Mouse (Mus musculus) thymus, postnatal 25 days (tissue): Measurements from ENCODE around the gene B4galnt3.
A peak's percentile ranks its signal among the peaks of the same experiment; 100 is the strongest.

Source experiments
- DNase-seq: peaks from one replicate; pipeline ENCODE4 v3.0.0; 2022

Gene B4galnt3

GRCm38 (mm10) chr6:120211536-120211935 lies 82.8 kb downstream of the B4galnt3 start:
- DNase-seq, result no peak

GRCm38 (mm10) chr6:120206586-120206985 lies 87.8 kb downstream of the B4galnt3 start:
- DNase-seq, result no peak

- no peak for DNase-seq
These were observed 92.0 kb downstream of the B4galnt3 start for GRCm38 (mm10) chr6:120202406-120202805.

GRCm38 (mm10) chr6:120201956-120202355 lies 92.4 kb downstream of the B4galnt3 start:
- no peak for DNase-seq

GRCm38 (mm10) chr6:120199638-120200394 lies 94.5 kb downstream of the B4galnt3 start:
- DNase-seq, result peak; percentile 59

GRCm38 (mm10) chr6:120197964-120198363 lies 96.4 kb downstream of the B4galnt3 start:
- peak; percentile 88 for DNase-seq

GRCm38 (mm10) chr6:120196837-120197236 lies 97.5 kb downstream of the B4galnt3 start:
- DNase-seq, result peak; percentile 54

GRCm38 (mm10) chr6:120194963-120195362 lies 99.4 kb downstream of the B4galnt3 start:
- no peak for DNase-seq

- no peak for DNase-seq
These were observed 100.1 kb downstream of the B4galnt3 start for GRCm38 (mm10) chr6:120194305-120194704.

GRCm38 (mm10) chr6:120193793-120194192 lies 100.6 kb downstream of the B4galnt3 start:
- DNase-seq, result no peak

- DNase-seq, result peak; percentile 91
These were observed 101.2 kb downstream of the B4galnt3 start for GRCm38 (mm10) chr6:120193174-120193573.

- DNase-seq, result no peak
These were observed 102.0 kb downstream of the B4galnt3 start for GRCm38 (mm10) chr6:120192211-120192870.

GRCm38 (mm10) chr6:120191396-120192170 lies 102.8 kb downstream of the B4galnt3 start:
- DNase-seq, result no peak

- no peak for DNase-seq
These were observed 103.4 kb downstream of the B4galnt3 start for GRCm38 (mm10) chr6:120190912-120191311.

GRCm38 (mm10) chr6:120190365-120190764 lies 104.0 kb downstream of the B4galnt3 start:
- DNase-seq, result no peak

GRCm38 (mm10) chr6:120189287-120189686 lies 105.1 kb downstream of the B4galnt3 start:
- DNase-seq, result no peak

- DNase-seq, result peak; percentile 76
These were observed 105.8 kb downstream of the B4galnt3 start for GRCm38 (mm10) chr6:120188376-120189235.

- peak; percentile 83 for DNase-seq
These were observed 106.7 kb downstream of the B4galnt3 start for GRCm38 (mm10) chr6:120187587-120188176.

- DNase-seq, result no peak
These were observed 107.8 kb downstream of the B4galnt3 start for GRCm38 (mm10) chr6:120186594-120186993.

GRCm38 (mm10) chr6:120185756-120186155 lies 108.6 kb downstream of the B4galnt3 start:
- peak; percentile 78 for DNase-seq

GRCm38 (mm10) chr6:120185012-120185730 lies 109.2 kb downstream of the B4galnt3 start:
- DNase-seq, result no peak
